Mouse (Mus musculus): ENCODE data around the gene Gnpnat1. TPM values are rescaled to one million over a fixed set of nuclear protein-coding genes. Genes with fewer than 3 reads are reported as not detected.

Gene Gnpnat1
- polyA plus RNA-seq, 1 experiment from 2014 or later: 53.5 TPM

DNA sequence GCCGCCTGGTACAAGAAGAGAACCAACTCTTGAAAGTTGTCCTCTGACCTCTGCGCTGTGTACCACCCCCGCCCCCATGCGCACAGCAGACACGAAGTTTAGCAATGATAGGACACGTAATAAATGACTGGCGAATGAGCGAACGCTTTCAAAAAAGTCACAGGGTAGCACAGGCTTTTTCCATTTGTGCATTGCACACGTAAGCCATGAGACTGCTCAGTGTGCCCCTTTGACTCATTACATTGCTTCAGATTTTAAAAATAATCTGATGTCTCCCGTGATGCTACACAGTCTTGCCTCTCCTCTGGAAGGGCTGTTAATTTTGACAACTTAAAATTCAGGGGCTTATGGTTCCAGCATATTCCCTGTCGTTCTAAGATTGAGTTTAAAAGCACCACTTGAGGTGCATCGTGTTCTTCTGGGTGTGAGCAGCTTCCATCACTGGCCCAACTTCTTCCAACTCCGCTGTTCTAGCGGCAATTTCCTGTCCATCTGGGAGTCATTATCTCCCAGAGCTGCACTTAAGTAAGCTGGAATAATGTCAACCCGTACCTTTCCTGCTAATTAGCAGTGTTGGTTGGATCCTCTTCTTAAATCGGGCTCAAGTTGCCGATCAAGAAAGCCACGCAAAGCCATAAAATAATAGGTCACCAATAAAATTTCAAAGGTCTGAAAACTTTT, 33.7 kb upstream of the Gnpnat1 start:
- peak overlapping the region; percentile 44 for H3K4me2 ChIP-seq (replicated peaks)
- H3K27ac ChIP-seq: no peak overlapping the region; the same call in 1 of the 2 replicates
- no peak overlapping the region for H3K4me3 ChIP-seq
- H3K4me1 ChIP-seq: peaks cover 51% of the 10 kb centered on the region
- peak overlapping the region; percentile 19; the same call in 1 of the 2 replicates for H3K9ac ChIP-seq
- 19% methylated on average over 19 of the region's 19 CpGs for WGBS
- no peaks in the 10 kb centered on the region for H3K36me3 ChIP-seq
- ATAC-seq (ENCODE audit: low FRiP score, low read depth): peak; percentile 51
- no peaks in the 10 kb centered on the region for H3K27me3 ChIP-seq
- H3K9me3 ChIP-seq: no peaks in the 10 kb centered on the region

- Histone ChIP-seq H3K9me3 (peaks cover 12% of the 10 kb centered on the region), H3K4me2 (replicated peaks) (no peak overlapping the region), H3K4me1 (peaks cover 20% of the 10 kb centered on the region), H3K36me3 (no peaks in the 10 kb centered on the region), H3K27ac (no peak overlapping the region), H3K27me3 (no peaks in the 10 kb centered on the region), H3K9ac (no peak overlapping the region), H3K4me3 (no peak overlapping the region)
- WGBS: 70% methylated on average over 6 of the region's 6 CpGs
- no peak for ATAC-seq (ENCODE audit: low FRiP score, low read depth)
These were observed 29.5 kb upstream of the Gnpnat1 start for GRCm38 (mm10) chr14:45434220-45434619.

- H3K9me3 ChIP-seq: peaks cover 12% of the 10 kb centered on the region
- no peaks in the 10 kb centered on the region for H3K27me3 ChIP-seq
- ATAC-seq (ENCODE audit: low FRiP score, low read depth): no peak
- no peaks in the 10 kb centered on the region for H3K36me3 ChIP-seq
- H3K4me3 ChIP-seq: no peak overlapping the region
- no peak overlapping the region for H3K4me2 ChIP-seq (replicated peaks)
- peaks cover 3% of the 10 kb centered on the region; the same call in 1 of the 2 replicates for H3K4me1 ChIP-seq
- H3K27ac ChIP-seq: no peak overlapping the region
- 70% methylated on average over 4 of the region's 4 CpGs for WGBS
- no peak overlapping the region for H3K9ac ChIP-seq
These were observed 27.3 kb upstream of the Gnpnat1 start for GRCm38 (mm10) chr14:45432003-45432402.

DNA sequence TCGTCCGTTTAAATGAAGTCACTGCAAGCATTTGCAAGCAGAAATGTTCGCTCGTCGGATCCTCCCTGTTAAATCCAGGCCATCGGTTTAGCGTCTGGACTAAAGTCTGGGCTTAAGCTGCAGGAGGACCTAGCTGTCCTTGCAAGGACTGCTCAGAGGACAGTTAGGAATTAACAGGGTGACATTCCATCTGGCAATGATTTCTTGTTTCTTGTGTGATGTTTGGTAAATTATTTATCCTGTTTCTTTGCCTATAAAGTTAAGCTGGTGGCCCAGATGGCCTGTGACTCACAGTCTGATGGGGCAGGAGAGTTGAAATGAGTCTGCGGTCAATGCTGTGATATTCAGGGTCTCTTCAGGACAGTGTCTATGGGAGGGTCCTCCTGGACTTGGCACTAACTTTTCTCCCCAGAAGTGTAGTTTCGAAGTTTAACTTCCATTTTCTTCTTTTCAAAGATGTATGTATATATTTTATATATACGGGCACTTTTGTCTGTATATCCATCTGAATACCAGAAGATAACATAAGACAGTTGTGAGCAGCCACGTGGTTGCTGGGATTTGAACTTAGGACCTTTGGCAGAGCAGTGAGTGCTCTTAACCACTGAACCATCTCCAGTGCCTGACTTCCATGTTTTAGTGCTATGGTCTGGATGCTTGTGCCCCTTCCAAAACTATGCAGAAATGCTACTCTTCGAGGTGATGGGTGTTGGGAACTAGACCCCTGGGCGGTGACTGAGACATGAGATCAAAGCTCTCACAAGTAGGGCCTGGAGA, 25.5 kb upstream of the Gnpnat1 start:
- Histone ChIP-seq H3K4me2 (replicated peaks) (no peak overlapping the region), H3K9ac (no peak overlapping the region), H3K4me1 (no peaks in the 10 kb centered on the region), H3K27ac (no peak overlapping the region), H3K4me3 (no peak overlapping the region), H3K36me3 (no peaks in the 10 kb centered on the region), H3K27me3 (no peaks in the 10 kb centered on the region), H3K9me3 (peaks cover 18% of the 10 kb centered on the region)
- ATAC-seq (ENCODE audit: low FRiP score, low read depth): no peak
- 71% methylated on average over 13 of the region's 13 CpGs for WGBS

DNA sequence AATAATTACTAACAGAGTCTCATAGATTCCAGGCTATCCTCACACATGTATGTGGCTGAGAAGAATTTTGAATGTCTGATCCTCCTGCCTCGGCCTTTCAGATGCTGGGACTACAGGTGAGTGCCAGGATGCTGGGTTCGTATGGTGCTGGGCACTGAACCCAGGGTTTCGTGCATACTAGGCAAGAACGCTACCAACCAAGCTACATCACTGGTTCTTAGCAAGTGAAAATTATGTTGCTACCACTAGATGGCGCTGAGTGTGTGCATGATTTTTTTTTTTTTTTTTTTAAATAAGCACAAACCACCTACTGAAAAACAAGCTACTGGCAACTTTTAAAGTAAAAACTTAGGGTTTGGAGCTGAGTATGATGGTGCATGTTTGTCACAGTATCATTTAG, 18.5 kb upstream of the Gnpnat1 start:
- Histone ChIP-seq H3K9ac (no peak overlapping the region), H3K4me2 (replicated peaks) (no peak overlapping the region), H3K4me1 (no peaks in the 10 kb centered on the region), H3K27ac (no peak overlapping the region), H3K27me3 (no peaks in the 10 kb centered on the region), H3K36me3 (no peaks in the 10 kb centered on the region), H3K9me3 (peaks cover 5% of the 10 kb centered on the region; the same call in 1 of the 2 replicates), H3K4me3 (no peak overlapping the region)
- WGBS: 6% methylated on average over 5 of the region's 5 CpGs
- ATAC-seq (ENCODE audit: low FRiP score, low read depth): no peak

GRCm38 (mm10) chr14:45422371-45422770, 17.7 kb upstream of the Gnpnat1 start:
- no peaks in the 10 kb centered on the region for H3K4me1 ChIP-seq
- no peak overlapping the region for H3K4me2 ChIP-seq (replicated peaks)
- no peak overlapping the region for H3K4me3 ChIP-seq
- no peaks in the 10 kb centered on the region for H3K36me3 ChIP-seq
- H3K27me3 ChIP-seq: no peaks in the 10 kb centered on the region
- H3K9me3 ChIP-seq: peaks cover 5% of the 10 kb centered on the region; the same call in 1 of the 2 replicates
- H3K27ac ChIP-seq: no peak overlapping the region
- no peak overlapping the region for H3K9ac ChIP-seq
- ATAC-seq (ENCODE audit: low FRiP score, low read depth): no peak
- 74% methylated on average over 4 of the region's 4 CpGs for WGBS

- Histone ChIP-seq H3K36me3 (no peaks in the 10 kb centered on the region), H3K4me2 (replicated peaks) (no peak overlapping the region), H3K27me3 (no peaks in the 10 kb centered on the region), H3K9me3 (no peaks in the 10 kb centered on the region), H3K4me1 (no peaks in the 10 kb centered on the region), H3K4me3 (no peak overlapping the region), H3K9ac (no peak overlapping the region), H3K27ac (no peak overlapping the region)
- 72% methylated on average over 4 of the region's 4 CpGs for whole genome bisulfite sequencing
- ATAC-seq (ENCODE audit: low FRiP score, low read depth): no peak
These were observed 14.6 kb upstream of the Gnpnat1 start for GRCm38 (mm10) chr14:45419323-45419722.

DNA sequence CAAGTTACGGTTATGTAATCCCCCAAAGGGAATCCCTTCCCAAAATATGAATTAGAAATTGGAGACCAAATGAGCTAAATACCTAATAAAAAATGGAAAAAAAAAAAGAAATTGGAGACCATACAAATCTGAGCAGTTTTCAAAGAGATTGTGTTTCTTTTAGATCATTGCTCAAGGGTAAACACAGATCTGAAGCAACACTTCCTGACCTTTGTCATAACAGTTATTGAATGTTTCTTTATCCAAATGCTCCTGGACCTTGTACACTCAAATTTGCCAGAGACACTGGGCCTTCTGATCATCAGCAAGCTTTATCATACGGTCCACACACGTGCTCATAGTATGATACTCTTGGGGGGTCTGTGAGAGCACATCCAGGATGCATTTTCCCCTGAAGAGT, 13.8 kb upstream of the Gnpnat1 start:
- no peak overlapping the region for H3K4me2 ChIP-seq (replicated peaks)
- H3K27ac ChIP-seq: no peak overlapping the region
- H3K9ac ChIP-seq: no peak overlapping the region
- H3K36me3 ChIP-seq: no peaks in the 10 kb centered on the region
- H3K27me3 ChIP-seq: no peaks in the 10 kb centered on the region
- no peak for ATAC-seq (ENCODE audit: low FRiP score, low read depth)
- WGBS: 79% methylated on average over 3 of the region's 3 CpGs
- H3K4me1 ChIP-seq: no peaks in the 10 kb centered on the region
- no peaks in the 10 kb centered on the region for H3K9me3 ChIP-seq
- no peak overlapping the region for H3K4me3 ChIP-seq

GRCm38 (mm10) chr14:45416265-45416664, 11.6 kb upstream of the Gnpnat1 start:
- H3K9ac ChIP-seq: no peak overlapping the region
- H3K27ac ChIP-seq: no peak overlapping the region
- H3K4me3 ChIP-seq: no peak overlapping the region
- WGBS: 92% methylated on average over 4 of the region's 4 CpGs
- H3K4me1 ChIP-seq: no peaks in the 10 kb centered on the region
- no peaks in the 10 kb centered on the region for H3K9me3 ChIP-seq
- no peaks in the 10 kb centered on the region for H3K27me3 ChIP-seq
- H3K36me3 ChIP-seq: no peaks in the 10 kb centered on the region
- H3K4me2 ChIP-seq (replicated peaks): no peak overlapping the region
- no peak for ATAC-seq (ENCODE audit: low FRiP score, low read depth)

- no peak for ATAC-seq (ENCODE audit: low FRiP score, low read depth)
- no peak overlapping the region for H3K9ac ChIP-seq
- H3K4me1 ChIP-seq: no peaks in the 10 kb centered on the region
- no peaks in the 10 kb centered on the region for H3K27me3 ChIP-seq
- no peak overlapping the region for H3K27ac ChIP-seq
- no peaks in the 10 kb centered on the region for H3K9me3 ChIP-seq
- 82% methylated on average over 7 of the region's 7 CpGs for WGBS
- H3K4me3 ChIP-seq: no peak overlapping the region
- no peak overlapping the region for H3K4me2 ChIP-seq (replicated peaks)
- H3K36me3 ChIP-seq: no peaks in the 10 kb centered on the region
These were observed 1.1 kb downstream of the Gnpnat1 start for GRCm38 (mm10) chr14:45403651-45404050.

- Histone ChIP-seq H3K4me3 (no peak overlapping the region), H3K9ac (no peak overlapping the region), H3K27me3 (no peaks in the 10 kb centered on the region), H3K4me2 (replicated peaks) (no peak overlapping the region), H3K4me1 (no peaks in the 10 kb centered on the region), H3K9me3 (no peaks in the 10 kb centered on the region), H3K36me3 (no peaks in the 10 kb centered on the region), H3K27ac (no peak overlapping the region)
- 77% methylated on average over 3 of the region's 3 CpGs for WGBS
- no peak for ATAC-seq (ENCODE audit: low FRiP score, low read depth)
These were observed 4.9 kb downstream of the Gnpnat1 start for GRCm38 (mm10) chr14:45399836-45400235.

DNA sequence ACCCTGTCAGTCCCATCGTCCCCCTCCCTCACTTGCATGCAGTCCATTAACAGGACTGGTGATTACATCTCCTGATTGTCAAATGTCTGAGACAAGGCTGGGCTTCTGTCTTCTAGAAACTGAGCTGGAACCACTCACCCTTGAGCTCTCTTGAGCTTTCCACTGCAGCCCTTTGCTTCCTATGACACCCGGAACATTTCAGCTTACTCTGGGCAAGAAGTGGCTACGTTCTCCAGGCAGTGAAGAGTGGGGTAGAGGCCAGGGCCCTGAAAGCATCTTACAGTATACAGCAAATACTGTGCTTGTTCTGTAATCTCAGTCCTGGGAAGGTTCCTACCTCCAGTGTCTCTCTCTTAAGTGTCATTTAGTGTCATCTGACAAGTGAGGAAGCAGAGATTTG, 15.5 kb downstream of the Gnpnat1 start:
- Histone ChIP-seq H3K27me3 (no peaks in the 10 kb centered on the region), H3K4me1 (peaks cover 19% of the 10 kb centered on the region), H3K9ac (peak overlapping the region; percentile 90), H3K36me3 (no peaks in the 10 kb centered on the region), H3K4me2 (replicated peaks) (peak overlapping the region; percentile 73), H3K4me3 (peak overlapping the region; percentile 82), H3K9me3 (no peaks in the 10 kb centered on the region), H3K27ac (peak overlapping the region; percentile 73; the same call in 1 of the 2 replicates)
- 25% methylated on average over 3 of the region's 3 CpGs for WGBS
- ATAC-seq (ENCODE audit: low FRiP score, low read depth): no peak; the same call in 1 of the 2 replicates

All from limb, embryonic 13.5 days (tissue).